Mouse (Mus musculus): ENCODE measurements around the gene Kif12.

Gene Kif12

DNA sequence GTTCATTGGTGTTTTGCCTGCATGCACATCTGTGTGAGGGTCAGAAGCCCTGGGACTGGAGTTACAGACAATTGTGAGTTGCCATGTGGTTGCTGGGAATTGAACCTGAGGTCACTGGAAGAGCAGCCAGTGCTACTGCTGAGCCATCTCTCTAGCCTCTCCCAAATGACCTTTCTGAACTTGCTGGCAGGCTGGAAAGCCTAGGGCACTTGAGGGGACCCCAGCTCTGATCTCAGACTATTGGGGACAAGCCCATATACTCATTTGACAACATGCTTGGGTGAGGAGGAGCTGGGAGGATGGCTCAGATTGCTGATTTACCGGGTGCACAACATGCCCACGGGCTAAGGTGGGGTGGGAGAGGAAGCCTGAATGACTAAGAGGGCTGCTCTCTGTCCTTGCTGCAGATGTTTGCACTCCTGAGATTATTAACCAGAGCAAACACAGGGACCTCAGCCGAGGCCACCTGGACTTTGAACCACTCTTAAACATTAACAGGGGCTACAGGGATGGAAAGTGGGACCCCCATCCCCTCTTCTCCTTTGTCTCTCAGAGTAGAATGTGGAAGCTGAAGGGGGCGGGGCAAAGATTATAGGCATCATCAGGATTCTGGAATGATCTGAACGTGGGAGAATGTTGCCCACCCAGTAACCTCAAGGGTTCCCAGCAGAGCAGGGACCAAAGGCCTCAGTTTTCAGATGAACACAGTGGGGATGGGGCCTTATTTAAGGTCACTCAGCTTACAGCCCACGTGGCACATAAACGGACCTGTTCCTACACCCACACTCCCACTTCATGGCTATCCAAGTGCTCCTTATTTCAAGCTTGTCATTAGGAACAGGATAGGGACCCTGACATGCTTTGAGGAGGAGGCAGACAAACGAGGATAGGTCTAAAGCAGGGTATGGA is 15.0 kb downstream of the Kif12 start:
- no peak for DNase-seq

DNA sequence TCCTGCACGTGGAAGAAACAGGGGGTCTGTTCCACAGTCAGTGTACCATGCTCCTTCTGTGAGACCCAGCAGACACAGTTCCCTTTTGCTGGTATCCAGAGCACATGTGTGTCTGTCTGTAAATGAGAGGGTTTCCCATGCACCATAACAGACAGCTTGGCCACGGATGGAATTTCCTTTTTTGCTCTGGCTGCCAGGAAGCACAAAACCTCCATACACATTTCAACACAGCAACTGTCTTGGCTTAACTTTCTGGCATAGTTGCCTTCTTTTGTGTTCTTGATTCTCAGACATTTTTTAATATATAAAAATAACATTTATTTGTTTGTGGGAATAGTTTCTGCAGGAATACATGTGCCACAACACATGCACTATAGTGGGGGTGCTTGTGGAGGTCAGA is 16.3 kb downstream of the Kif12 start:
- DNase-seq = no peak

DNA sequence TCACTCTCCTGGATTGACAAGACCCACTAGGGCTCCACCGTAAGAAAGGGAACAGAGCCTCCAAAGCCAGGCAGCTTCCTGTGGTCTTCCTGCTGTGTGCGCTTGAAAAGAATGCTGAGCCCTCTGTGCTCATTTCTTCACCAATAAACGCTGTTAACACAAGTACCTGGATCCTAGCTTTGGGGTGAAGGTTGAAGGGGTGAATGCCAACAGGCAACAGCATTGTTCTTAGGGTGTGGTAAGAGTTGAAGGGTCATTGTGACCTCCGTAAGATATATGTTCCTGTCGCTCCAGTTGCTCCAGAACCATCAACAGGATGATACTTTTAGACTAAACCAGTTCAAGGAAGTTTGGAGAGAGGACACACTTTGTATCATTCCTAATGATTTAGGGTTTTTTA is 17.2 kb downstream of the Kif12 start, which contains the start of gene Ambp:
Ambp (minus strand) TSS at position 101 of the 400 bp plus-strand sequence.
- DNase-seq = no peak

DNA sequence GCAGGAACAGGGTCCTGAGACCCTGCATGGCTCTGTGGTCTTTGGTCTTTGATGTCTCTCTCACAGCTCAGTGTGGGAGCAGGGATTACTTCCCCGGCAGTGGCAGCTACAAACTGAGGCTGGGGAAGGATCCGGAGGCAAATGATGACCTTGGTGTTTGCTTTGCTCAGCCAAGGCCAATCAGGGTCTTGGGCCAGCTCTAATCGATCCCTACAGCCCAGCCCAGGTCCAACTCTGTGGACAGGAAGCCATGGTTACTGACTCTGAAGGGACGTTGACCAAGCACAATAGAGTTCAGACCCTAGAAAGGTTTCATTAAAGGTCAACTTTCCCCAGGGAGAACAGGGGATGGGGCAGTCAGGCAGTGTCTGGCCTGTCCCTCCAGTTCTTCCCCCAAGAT is 17.9 kb downstream of the Kif12 start:
- DNase-seq = no peak

DNA sequence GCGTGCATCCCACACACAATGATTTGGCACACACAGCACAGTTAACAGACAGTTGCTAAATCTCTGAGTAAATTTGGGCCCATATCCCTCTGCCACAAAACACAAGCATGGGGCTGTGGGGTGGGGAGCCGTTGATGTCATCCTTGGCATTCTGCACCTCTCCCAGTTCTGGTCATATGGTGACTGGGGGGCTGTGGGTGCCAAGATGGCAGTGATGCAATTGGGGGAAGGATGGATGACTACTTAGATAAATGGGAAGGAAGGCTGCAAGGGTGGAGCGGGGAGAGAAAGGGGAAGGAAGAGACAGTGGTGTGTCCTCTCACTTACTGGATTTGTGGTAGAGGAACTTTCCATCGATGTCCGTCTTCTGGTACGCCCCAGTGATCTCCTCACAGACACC is 20.8 kb downstream of the Kif12 start:
- DNase-seq = no peak

DNA sequence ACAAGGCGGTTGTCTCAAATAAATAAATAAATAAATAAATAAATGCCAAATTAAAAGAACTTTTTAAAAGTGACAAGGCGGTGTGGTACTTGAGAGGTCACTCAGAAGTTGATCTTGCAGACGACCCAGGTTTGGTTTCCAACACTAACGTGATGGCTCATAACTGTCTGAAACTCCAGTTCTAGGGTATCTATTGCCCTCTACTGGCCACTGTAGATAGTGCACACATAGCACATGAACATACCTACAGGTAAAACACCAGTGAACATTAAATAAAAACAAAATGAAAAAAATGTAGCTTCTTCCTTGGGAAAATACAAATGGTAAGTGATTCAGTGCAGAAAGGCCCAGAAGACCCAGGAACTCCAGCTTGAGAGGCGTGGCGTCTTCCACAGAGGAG is 24.7 kb downstream of the Kif12 start:
- no peak for DNase-seq

DNA sequence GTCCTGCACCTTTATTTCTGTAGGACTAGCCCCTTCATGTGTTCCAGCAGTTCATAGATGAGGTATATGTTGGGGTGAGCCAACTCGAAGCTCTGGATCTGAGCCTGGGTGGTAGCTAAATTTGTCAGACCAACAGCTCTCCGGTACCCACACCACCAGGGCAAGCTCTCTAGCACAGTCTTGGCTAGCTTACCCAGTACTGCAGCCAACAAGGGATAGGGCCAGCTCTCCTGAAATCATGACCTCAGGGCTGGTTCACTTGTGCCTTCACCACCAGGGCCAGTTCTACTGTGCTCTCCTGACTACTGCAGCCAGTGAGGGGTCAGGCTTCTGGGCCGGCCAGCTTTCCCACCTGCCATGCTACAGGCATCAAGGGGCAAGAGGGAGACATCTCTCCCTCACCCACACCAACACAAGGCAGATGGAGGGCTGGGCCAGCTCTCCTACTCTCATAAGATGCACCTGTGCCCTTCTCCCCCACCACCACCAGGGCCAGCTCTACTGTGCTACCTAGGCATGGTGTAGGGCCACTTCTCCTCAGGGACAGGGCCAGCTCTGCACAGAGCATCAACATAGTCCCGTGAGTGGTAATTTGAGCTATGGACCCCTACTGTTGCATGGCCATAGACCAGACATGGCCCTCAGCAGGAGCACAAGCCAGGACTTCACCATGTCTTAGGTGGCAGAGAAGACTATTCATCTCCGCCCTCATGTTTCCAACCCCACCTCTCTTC is 41.9 kb downstream of the Kif12 start:
- no peak for DNase-seq

DNA sequence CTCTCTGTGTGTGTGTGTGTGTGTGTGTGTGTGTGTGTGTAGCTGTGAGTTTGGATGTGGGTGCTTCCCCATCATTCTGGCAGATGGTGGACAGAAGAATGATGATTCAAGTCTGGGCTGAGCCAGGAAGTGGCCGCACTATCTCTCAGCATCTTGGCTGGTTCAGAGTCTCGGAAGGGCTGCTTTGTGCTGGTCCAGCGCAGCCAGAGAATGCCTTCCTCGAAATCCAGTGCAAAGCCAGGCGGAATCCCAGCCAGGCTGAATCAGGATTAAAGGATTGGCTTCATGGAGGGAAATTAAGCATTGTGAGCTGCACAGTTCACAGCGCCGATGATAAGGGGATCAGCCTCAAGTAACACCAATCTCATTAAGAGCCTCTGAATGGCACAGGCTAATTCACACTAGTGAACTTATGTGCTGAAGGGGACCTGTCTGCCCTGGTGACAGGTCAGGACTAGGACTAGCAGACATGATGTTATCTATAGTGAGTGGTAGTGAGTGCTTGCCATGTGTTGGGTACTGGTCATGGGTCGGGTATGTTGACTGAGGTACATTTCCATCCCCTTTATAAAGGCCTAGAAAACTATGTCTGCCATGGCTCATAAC is 47.0 kb downstream of the Kif12 start:
- DNase-seq = no peak

DNA sequence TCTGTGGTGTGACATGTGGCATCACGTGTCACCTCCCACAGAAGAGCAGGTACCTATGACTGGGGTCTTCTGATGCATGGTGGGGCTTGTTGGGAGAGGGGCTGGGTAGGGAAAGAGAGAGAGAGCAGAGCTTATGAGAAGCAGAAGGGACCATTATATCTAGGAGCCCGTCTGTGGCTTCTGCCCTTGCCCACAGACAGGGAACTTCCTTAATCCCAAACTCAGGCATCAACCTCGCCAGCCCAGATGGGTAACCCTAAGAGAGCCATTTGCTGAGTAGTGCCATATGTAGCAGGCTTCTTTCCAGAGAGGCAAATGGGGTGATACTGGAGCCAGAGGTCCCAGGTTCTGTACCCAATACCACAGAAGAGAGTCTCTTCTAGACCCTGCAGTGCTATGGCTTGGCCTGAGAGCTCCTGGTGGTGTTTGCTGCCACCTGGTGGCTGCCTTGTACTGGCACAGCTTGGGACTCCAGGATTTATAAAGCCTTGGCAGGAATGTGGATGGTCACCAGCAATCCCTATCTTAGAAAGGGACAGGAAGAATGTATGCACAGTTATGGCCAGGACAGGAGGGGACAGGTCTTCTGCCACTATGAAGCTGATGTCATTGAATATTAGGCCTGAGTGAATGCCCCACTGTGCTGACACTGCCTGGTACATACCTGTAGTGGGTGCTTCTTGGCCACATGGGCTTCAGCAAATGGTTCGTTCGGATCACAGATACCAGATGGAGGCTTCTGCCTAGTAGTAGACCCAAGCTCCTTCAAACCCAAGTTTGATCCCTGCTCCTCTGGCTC is 53.1 kb downstream of the Kif12 start:
- DNase-seq = peak; percentile 83

Data from thymus, postnatal 25 days (tissue).